Mouse (Mus musculus): Measurements from ENCODE around the gene Ccdc124. TPM values are rescaled to one million over a fixed set of nuclear protein-coding genes. Genes with fewer than 3 reads are reported as not detected.

Gene Ccdc124
- polyA plus RNA-seq, 1 experiment, result 53.4 TPM

- peaks cover 8% of the 10 kb centered on the region for H3K4me1 ChIP-seq (replicated peaks; ENCODE audit: control insufficient read depth, insufficient read depth, low read length)
- no peaks in the 10 kb centered on the region; the same call in 1 of the 2 replicates for H3K27me3 ChIP-seq (ENCODE audit: control insufficient read depth, insufficient read depth, low read length)
- H3K36me3 ChIP-seq (ENCODE audit: control insufficient read depth, insufficient read depth, low read length), result no peaks in the 10 kb centered on the region
- no peak for TF ChIP-seq CTCF (IDR thresholded peaks at IDR 0.05; ENCODE audit: borderline replicate concordance, control insufficient read depth, extremely low read depth, insufficient read depth, low read length, poor library complexity)
- WGBS, result 35% methylated on average over 10 of the region's 10 CpGs
- H3K4me3 ChIP-seq (ENCODE audit: control insufficient read depth, insufficient read depth, low read length), result no peak overlapping the region
- H3K27ac ChIP-seq (ENCODE audit: control insufficient read depth, insufficient read depth, low read length), result no peak overlapping the region
- no peak for DNase-seq
Measured at GRCm38 (mm10) chr8:70884683-70885082, 10.9 kb upstream of the Ccdc124 start.

GRCm38 (mm10) chr8:70884186-70884585 is 10.5 kb upstream of the Ccdc124 start:
- H3K27ac ChIP-seq (ENCODE audit: control insufficient read depth, insufficient read depth, low read length), result no peak overlapping the region
- H3K4me1 ChIP-seq (replicated peaks; ENCODE audit: control insufficient read depth, insufficient read depth, low read length), result peaks cover 8% of the 10 kb centered on the region
- H3K4me3 ChIP-seq (ENCODE audit: control insufficient read depth, insufficient read depth, low read length), result no peak overlapping the region
- no peaks in the 10 kb centered on the region; the same call in 1 of the 2 replicates for H3K27me3 ChIP-seq (ENCODE audit: control insufficient read depth, insufficient read depth, low read length)
- no peaks in the 10 kb centered on the region for H3K36me3 ChIP-seq (ENCODE audit: control insufficient read depth, insufficient read depth, low read length)
- DNase-seq, result no peak
- WGBS, result 60% methylated on average over 4 of the region's 4 CpGs
- TF ChIP-seq CTCF (IDR thresholded peaks at IDR 0.05; ENCODE audit: borderline replicate concordance, control insufficient read depth, extremely low read depth, insufficient read depth, low read length, poor library complexity) (no peak), POLR2A (IDR thresholded peaks at IDR 0.05; ENCODE audit: control insufficient read depth, extremely low read depth, insufficient read depth, low read length, poor library complexity) (no peak)

- Histone ChIP-seq H3K4me3 (ENCODE audit: control insufficient read depth, insufficient read depth, low read length) (no peak overlapping the region), H3K4me1 (replicated peaks; ENCODE audit: control insufficient read depth, insufficient read depth, low read length) (peaks cover 8% of the 10 kb centered on the region), H3K27me3 (ENCODE audit: control insufficient read depth, insufficient read depth, low read length) (no peaks in the 10 kb centered on the region), H3K27ac (ENCODE audit: control insufficient read depth, insufficient read depth, low read length) (no peak overlapping the region; the same call in 1 of the 2 replicates), H3K36me3 (ENCODE audit: control insufficient read depth, insufficient read depth, low read length) (no peaks in the 10 kb centered on the region)
- no peak for DNase-seq
- WGBS, result 63% methylated on average over 11 of the region's 11 CpGs
- no peak for TF ChIP-seq CTCF (IDR thresholded peaks at IDR 0.05; ENCODE audit: borderline replicate concordance, control insufficient read depth, extremely low read depth, insufficient read depth, low read length, poor library complexity)
- TF ChIP-seq POLR2A (IDR thresholded peaks at IDR 0.05; ENCODE audit: control insufficient read depth, extremely low read depth, insufficient read depth, low read length, poor library complexity), result no peak
Measured at GRCm38 (mm10) chr8:70880546-70880945, 6.8 kb upstream of the Ccdc124 start.

GRCm38 (mm10) chr8:70880126-70880525 is 6.4 kb upstream of the Ccdc124 start:
- H3K27me3 ChIP-seq (ENCODE audit: control insufficient read depth, insufficient read depth, low read length), result no peaks in the 10 kb centered on the region
- H3K36me3 ChIP-seq (ENCODE audit: control insufficient read depth, insufficient read depth, low read length), result no peaks in the 10 kb centered on the region
- no peak overlapping the region for H3K4me3 ChIP-seq (ENCODE audit: control insufficient read depth, insufficient read depth, low read length)
- no peak for TF ChIP-seq POLR2A (IDR thresholded peaks at IDR 0.05; ENCODE audit: control insufficient read depth, extremely low read depth, insufficient read depth, low read length, poor library complexity)
- no peak for TF ChIP-seq CTCF (IDR thresholded peaks at IDR 0.05; ENCODE audit: borderline replicate concordance, control insufficient read depth, extremely low read depth, insufficient read depth, low read length, poor library complexity)
- DNase-seq, result no peak
- H3K27ac ChIP-seq (ENCODE audit: control insufficient read depth, insufficient read depth, low read length), result no peak overlapping the region
- 12% methylated on average over 4 of the region's 4 CpGs for WGBS
- H3K4me1 ChIP-seq (replicated peaks; ENCODE audit: control insufficient read depth, insufficient read depth, low read length), result peaks cover 8% of the 10 kb centered on the region

- H3K4me1 ChIP-seq (replicated peaks; ENCODE audit: control insufficient read depth, insufficient read depth, low read length), result peaks cover 8% of the 10 kb centered on the region
- H3K4me3 ChIP-seq (ENCODE audit: control insufficient read depth, insufficient read depth, low read length), result no peak overlapping the region
- TF ChIP-seq CTCF (IDR thresholded peaks at IDR 0.05; ENCODE audit: borderline replicate concordance, control insufficient read depth, extremely low read depth, insufficient read depth, low read length, poor library complexity) (no peak), POLR2A (IDR thresholded peaks at IDR 0.05; ENCODE audit: control insufficient read depth, extremely low read depth, insufficient read depth, low read length, poor library complexity) (no peak)
- DNase-seq, result no peak
- 81% methylated on average over 4 of the region's 4 CpGs for WGBS
- H3K36me3 ChIP-seq (ENCODE audit: control insufficient read depth, insufficient read depth, low read length), result no peaks in the 10 kb centered on the region
- no peak overlapping the region for H3K27ac ChIP-seq (ENCODE audit: control insufficient read depth, insufficient read depth, low read length)
- no peaks in the 10 kb centered on the region for H3K27me3 ChIP-seq (ENCODE audit: control insufficient read depth, insufficient read depth, low read length)
Measured at GRCm38 (mm10) chr8:70879500-70879899, 5.8 kb upstream of the Ccdc124 start.

- Histone ChIP-seq H3K4me1 (replicated peaks; ENCODE audit: control insufficient read depth, insufficient read depth, low read length) (peaks cover 8% of the 10 kb centered on the region), H3K36me3 (ENCODE audit: control insufficient read depth, insufficient read depth, low read length) (no peaks in the 10 kb centered on the region), H3K4me3 (ENCODE audit: control insufficient read depth, insufficient read depth, low read length) (no peak overlapping the region), H3K27ac (ENCODE audit: control insufficient read depth, insufficient read depth, low read length) (no peak overlapping the region), H3K27me3 (ENCODE audit: control insufficient read depth, insufficient read depth, low read length) (no peaks in the 10 kb centered on the region)
- no peak for DNase-seq
- WGBS, result 87% methylated on average over 2 of the region's 2 CpGs
- TF ChIP-seq CTCF (IDR thresholded peaks at IDR 0.05; ENCODE audit: borderline replicate concordance, control insufficient read depth, extremely low read depth, insufficient read depth, low read length, poor library complexity) (no peak), POLR2A (IDR thresholded peaks at IDR 0.05; ENCODE audit: control insufficient read depth, extremely low read depth, insufficient read depth, low read length, poor library complexity) (no peak)
Measured at GRCm38 (mm10) chr8:70878178-70878577, 4.4 kb upstream of the Ccdc124 start.

GRCm38 (mm10) chr8:70876382-70876781 is 2.6 kb upstream of the Ccdc124 start:
- H3K4me1 ChIP-seq (replicated peaks; ENCODE audit: control insufficient read depth, insufficient read depth, low read length), result peaks cover 13% of the 10 kb centered on the region
- 86% methylated on average over 4 of the region's 4 CpGs for WGBS
- no peak overlapping the region for H3K27ac ChIP-seq (ENCODE audit: control insufficient read depth, insufficient read depth, low read length)
- H3K36me3 ChIP-seq (ENCODE audit: control insufficient read depth, insufficient read depth, low read length), result no peaks in the 10 kb centered on the region
- H3K4me3 ChIP-seq (ENCODE audit: control insufficient read depth, insufficient read depth, low read length), result no peak overlapping the region
- no peak for TF ChIP-seq CTCF (IDR thresholded peaks at IDR 0.05; ENCODE audit: borderline replicate concordance, control insufficient read depth, extremely low read depth, insufficient read depth, low read length, poor library complexity)
- no peak for DNase-seq
- H3K27me3 ChIP-seq (ENCODE audit: control insufficient read depth, insufficient read depth, low read length), result no peaks in the 10 kb centered on the region
